Mouse (Mus musculus): ENCODE data around the gene Hbb-bh1. TPM values are rescaled to one million over a fixed set of nuclear protein-coding genes. Genes with fewer than 3 reads are reported as not detected.
"Not testable (repeated sequence)": the region's sequence is repeated elsewhere in the genome, so short reads cannot be mapped to it uniquely, and the experiment has no call there.

Hbb-bh1 gene
- not detected in 2 replicates for polyA plus RNA-seq (2012; rRNA removed)

DNA sequence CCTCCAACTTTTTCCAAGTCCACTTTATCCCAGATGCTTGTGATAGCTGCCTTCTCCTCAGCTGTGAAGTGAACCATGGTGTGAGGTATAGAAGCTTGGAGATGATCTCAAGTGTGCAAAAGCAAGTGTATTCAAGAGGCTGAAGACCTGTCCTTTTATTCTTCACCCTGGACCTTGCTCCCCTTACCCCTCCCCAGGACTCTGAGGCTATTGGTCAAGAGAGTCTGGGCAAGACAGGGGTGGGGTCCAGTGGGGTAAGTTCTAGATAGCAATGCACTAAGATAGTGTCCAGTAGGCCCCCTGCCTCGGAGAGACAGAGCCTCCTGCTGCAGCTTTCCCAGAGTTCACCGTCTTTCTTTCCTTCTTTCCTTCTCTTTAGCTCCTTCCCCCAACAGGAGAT, at the start of gene Hbb-bh1:
Gene Hbb-bh1 (minus strand): TSS at position 131 of the 400 bp plus-strand sequence.
- no peak for DNase-seq (ENCODE audit: low read depth)

DNA sequence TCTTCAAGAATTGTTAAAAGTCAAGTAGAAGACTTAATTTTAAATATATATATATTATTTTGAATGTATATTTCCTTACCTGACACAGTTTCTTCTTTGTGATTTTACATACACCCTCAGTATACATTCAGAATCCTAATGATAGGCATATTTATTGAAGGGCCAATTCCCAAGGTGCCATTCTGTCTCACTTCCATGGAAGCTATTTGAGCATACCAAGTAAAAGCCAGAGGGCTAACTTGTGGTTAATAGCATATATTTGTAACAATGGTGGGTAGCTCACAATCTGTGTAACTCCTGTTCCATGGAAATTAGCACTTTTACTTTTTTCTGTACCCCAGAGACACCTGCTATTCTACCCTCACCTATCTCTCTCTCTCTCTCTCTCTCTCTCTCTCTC, 43.2 kb upstream of the Hbb-bh1 start, which contains the start of gene Olfr66:
Gene Olfr66 (minus strand): TSS at position 101 of the 400 bp plus-strand sequence.
- DNase-seq (ENCODE audit: low read depth) = no peak

GRCm38 (mm10) chr7:103877093-103877492, 34.1 kb upstream of the Hbb-bh1 start:
- no peak for DNase-seq (ENCODE audit: low read depth)

DNA sequence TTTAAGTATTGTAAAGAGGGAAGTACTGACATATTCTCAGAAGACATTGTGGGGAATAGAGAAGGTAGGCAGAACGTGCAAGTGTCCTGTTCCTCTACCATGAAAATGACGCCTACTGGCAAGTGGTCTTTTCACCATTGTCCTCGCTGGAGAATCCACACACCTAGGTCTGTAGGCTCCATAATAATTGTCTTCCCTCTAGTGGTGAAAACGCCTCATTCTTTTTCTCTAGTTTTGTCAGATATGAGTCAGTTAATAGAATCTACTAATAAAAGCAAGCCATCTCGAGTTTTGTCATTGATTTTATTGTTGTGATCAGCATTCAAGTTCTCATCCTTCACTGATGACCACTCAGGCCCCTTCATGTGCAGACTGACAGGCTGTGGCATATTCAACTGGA, 31.5 kb upstream of the Hbb-bh1 start:
- DNase-seq (ENCODE audit: low read depth) = no peak

DNA sequence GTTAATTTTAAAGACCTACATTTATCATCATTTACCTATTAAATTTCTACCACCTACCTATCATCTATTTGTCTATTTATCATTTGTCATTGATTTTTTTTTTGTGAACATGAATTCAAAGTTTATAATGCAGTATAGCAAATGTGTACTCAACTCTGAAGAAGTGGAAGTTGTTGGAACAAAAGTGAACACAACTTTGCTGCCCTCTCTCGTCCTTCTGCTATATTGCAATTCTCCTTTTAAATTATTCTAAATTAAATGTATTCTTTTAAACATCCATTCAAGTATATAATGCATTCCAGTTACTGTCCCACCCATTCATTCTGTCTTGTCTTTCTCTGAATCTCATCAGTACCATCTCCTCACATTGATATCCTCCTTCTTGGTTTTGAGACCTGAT, 30.1 kb upstream of the Hbb-bh1 start:
- no peak for DNase-seq (ENCODE audit: low read depth)

DNA sequence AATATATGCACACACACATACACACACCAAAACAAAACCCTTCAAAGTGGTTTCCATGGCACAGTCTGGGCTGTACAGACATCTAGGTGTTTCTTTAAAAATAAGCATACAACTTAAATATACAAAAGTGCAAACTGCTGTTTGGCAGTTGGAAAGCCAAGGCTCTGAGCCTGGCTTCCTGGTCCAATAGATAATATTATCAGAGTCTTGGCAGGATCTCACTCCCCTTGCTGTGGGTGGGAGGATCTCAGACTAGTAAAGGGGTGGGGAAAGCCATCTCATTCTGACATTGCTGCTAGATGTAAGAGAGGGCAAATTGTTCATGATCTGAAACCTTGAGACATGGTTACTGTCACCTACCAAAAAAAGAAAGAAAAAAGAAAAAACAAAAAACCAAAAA, 27.7 kb upstream of the Hbb-bh1 start:
- no peak for DNase-seq (ENCODE audit: low read depth)

- DNase-seq (ENCODE audit: low read depth) = no peak
Measured at GRCm38 (mm10) chr7:103865716-103866115, 22.8 kb upstream of the Hbb-bh1 start.

- no peak for DNase-seq (ENCODE audit: low read depth)
Measured at GRCm38 (mm10) chr7:103861531-103861930, 18.6 kb upstream of the Hbb-bh1 start.

DNA sequence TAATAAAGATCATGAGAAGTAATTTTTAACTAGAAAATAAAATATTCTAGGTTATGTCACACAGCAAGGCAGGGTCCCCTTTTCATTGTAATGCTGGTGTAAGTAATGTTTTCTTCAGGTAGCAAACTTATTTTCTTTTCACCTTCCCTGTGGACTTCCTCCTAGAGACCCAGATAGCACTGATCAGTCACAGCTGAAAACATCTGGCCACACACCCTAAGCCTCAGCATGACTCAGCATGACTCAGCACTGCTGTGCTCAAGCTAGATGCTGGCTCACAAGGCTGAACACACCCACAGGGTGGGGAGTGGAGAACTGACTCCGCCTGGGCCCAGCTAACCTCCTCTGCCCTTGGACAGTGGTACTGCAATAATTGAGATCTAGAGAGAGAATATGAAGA, 17.9 kb upstream of the Hbb-bh1 start:
- no peak for DNase-seq (ENCODE audit: low read depth)

DNA sequence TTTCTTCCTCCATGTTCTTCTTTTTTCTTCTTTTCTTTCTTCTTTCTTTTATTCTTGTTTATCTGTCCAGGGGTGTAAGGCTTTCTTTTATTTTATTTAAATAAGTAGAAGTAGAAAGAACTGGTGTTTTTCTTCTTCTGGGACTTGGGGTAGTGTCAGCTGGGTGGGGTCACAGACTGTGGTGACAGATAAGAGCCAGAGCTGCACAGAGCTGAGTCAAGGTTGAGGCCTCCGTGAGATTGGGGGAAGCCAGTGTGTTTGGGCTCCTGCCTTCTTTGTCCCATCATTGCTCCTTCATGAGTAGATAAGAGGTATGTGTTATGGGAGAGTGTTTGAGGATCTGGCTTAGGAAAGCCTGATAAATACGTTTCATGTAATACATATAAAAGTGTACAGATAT, 16.1 kb upstream of the Hbb-bh1 start:
- no peak for DNase-seq (ENCODE audit: low read depth)

DNA sequence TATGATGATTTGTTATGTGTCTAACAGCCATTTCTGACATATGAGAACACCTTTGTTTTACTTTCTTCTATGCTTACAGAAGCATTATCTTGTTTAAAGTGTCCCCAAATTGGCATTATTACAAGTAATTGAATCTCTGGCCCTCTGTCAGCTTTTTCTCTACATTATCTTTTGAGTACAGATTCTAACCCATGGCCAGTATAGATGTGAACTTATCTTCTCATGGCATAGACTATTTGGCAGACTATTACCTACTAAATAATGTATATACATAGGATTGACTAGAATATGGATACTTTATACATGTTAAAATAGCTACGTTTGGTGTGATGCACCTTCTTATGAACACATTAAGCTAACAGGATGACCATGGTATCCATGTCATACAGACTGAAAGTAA, 11.7 kb upstream of the Hbb-bh1 start:
- no peak for DNase-seq (ENCODE audit: low read depth)

- no peak for DNase-seq (ENCODE audit: low read depth)
Measured at GRCm38 (mm10) chr7:103853090-103853489, 10.1 kb upstream of the Hbb-bh1 start, which contains the start of gene Hbb-y. Hbb-y (minus strand) TSS chr7:103853216.

DNA sequence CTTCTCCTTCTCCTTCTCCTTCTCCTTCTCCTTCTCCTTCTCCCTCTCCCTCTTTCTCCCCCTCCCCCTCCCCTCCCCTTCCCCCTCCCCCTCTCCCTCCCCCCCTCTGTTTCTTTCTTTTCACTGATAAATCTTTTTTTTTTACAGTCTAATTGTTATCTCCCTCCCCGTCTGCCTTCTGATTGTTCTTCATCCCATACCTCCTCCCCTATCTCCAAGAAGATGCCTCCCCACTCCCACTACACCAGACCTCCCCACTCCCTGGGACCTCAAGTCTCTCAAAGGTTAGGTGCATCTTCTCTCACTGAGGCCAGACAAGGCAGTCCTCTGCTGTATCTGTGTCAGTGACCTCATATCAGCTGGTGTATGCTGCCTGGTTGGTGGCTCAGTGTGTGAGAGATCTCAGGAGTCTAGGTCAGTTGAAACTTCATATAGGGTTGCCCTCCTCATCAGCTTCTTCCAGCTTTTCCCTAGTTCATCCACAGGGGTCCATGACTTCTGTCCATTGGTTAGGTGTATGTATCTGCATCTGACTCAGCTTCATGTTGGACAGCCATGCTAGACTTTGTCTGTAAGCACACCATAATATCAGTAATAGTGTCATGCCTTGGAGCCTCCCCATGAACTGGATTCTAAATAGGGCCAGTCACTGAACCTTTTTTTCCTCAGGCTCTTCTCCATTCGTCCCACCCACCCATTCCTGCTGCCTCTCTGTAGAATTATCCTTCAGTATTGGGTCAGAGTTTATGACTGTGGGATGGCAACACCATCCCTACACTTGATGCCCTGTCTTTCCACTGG, 1.8 kb upstream of the Hbb-bh1 start:
- DNase-seq (ENCODE audit: low read depth) = no peak

DNA sequence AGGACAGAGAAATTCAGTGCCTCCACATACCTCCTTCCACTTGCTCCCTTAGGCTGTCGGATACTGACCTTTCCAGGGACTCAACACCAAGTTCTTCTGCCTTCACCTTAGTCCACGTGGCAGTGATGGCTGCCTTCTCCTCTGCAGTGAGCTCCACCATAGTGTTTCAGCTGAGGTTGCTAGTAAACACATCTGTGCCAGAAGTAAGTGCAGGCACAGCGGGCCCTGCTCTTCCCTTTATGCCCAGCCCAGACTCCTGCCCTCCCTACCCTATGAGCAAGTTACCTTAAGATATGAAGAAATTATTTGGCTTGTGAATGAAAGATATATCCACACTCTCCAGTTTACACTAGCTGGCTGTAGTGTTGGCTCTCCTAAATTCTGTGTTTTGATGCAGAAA, 2.7 kb downstream of the Hbb-bh1 start, which contains the start of gene Hbb-bh2:
Gene Hbb-bh2 (minus strand): TSS at position 253 of the 400 bp plus-strand sequence.
- no peak for DNase-seq (ENCODE audit: low read depth)

DNA sequence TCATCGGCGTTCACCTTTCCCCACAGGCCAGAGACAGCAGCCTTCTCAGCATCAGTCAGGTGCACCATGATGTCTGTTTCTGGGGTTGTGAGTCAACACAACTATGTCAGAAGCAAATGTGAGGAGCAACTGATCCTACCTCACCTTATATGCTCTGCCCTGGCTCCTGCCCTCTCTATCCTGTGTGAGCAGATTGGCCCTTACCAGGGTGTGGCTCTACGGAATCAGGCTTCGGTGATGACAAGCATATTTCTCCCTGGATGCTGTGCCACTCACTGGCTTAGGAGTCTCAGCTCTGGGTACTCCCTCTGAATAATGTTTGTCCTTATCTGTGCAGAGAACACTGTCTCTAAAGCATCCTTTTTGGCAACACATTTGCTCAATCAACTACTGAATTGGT, 15.2 kb downstream of the Hbb-bh1 start, which contains the start of gene Hbb-bs:
Gene Hbb-bs (minus strand): TSS at position 289 of the 400 bp plus-strand sequence.
- no peak for DNase-seq (ENCODE audit: low read depth)

DNA sequence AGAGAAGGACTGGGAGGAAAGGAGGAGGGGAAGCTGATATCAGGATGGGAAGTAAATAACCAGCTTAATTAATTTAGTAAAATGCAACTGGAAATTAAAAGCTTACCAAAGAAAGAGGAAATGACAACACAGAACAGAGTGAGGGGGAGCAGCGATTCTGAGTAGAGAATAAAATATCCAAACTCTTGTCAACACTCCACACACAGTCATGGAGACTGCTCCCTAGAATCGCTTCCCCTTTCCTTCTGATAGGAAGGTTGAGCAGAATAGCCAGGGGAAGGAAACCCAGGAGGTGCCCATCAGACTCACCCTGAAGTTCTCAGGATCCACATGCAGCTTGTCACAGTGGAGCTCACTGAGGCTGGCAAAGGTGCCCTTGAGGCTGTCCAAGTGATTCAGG, 15.8 kb downstream of the Hbb-bh1 start:
- not testable (repeated sequence) for DNase-seq (ENCODE audit: low read depth)

DNA sequence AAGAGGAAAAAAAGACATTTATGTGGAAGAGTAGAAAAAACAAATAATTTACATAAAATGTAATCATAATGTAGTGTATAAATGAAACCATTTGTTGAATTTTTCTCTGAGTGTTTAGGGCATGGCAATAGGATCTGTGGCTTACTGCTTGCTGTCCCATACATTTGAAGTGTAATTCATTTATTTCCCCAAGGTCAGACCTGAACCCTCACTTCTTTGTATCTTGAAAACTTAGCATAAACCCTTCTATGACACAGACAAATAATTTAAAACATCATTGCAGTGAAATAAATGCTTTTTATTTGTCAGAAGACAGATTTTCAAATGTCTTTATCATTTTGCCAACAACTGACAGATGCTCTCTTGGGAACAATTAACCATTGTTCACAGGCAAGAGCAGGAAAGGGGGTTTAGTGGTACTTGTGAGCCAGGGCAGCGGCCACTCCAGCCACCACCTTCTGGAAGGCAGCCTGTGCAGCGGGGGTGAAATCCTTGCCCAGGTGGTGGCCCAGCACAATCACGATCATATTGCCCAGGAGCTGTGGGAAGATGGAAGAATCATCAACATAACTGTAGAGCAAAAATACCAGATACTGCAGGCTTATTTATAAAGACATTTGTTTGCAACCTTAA, 16.6 kb downstream of the Hbb-bh1 start:
- DNase-seq (ENCODE audit: low read depth) = no peak

- no peak for DNase-seq (ENCODE audit: low read depth)
Measured at GRCm38 (mm10) chr7:103825536-103826254, 17.3 kb downstream of the Hbb-bh1 start.

- DNase-seq (ENCODE audit: low read depth) = no peak
Measured at GRCm38 (mm10) chr7:103824597-103824996, 18.4 kb downstream of the Hbb-bh1 start.

GRCm38 (mm10) chr7:103815085-103815484, 27.9 kb downstream of the Hbb-bh1 start:
- DNase-seq (ENCODE audit: low read depth) = not testable (repeated sequence)

GRCm38 (mm10) chr7:103813766-103814165, 29.2 kb downstream of the Hbb-bh1 start, which contains the start of gene Hbb-bt:
Hbb-bt (minus strand) TSS chr7:103813996.
- no peak for DNase-seq (ENCODE audit: low read depth)

- DNase-seq (ENCODE audit: low read depth) = not testable (repeated sequence)
Measured at GRCm38 (mm10) chr7:103813152-103813551, 29.8 kb downstream of the Hbb-bh1 start.
